Mouse (Mus musculus) hindbrain, embryonic 16.5 days (tissue): ENCODE data around the gene Dock4. TPM values are rescaled to one million over a fixed set of nuclear protein-coding genes. Genes with fewer than 3 reads are reported as not detected.

Source experiments
- ATAC-seq: fragments of 200-750 bp; cut with Nextera tagmentation; 2 replicates; pipeline ENCODE4 v1.8.0; 2017; ENCODE audit warnings: moderate TSS enrichment, moderate library complexity
- H3K27ac ChIP-seq: fragments of 300-500 bp; sonication (generic); 2 replicates; pipeline ENCODE4 v1.5.1; 2014; ENCODE audit warnings: low read depth, mild to moderate bottlenecking, control low read depth, low read length, moderate library complexity
- H3K27me3 ChIP-seq: fragments of 300-500 bp; sonication (generic); replicated peaks from 2 replicates; pipeline ENCODE4 v1.6.1; 2014; ENCODE audit warnings: low read length; ENCODE audit not compliant: control insufficient read depth, insufficient read depth
- H3K36me3 ChIP-seq: fragments of 300-500 bp; sonication (generic); 2 replicates; pipeline ENCODE4 v1.6.1; 2014; ENCODE audit warnings: mild to moderate bottlenecking, low read length, moderate library complexity, mixed read lengths; ENCODE audit not compliant: control insufficient read depth, insufficient read depth
- H3K4me1 ChIP-seq: fragments of 300-500 bp; sonication (generic); 2 replicates; pipeline ENCODE4 v1.6.1; 2014; ENCODE audit warnings: low read depth, low read length; ENCODE audit not compliant: control insufficient read depth, insufficient read depth
- H3K4me2 ChIP-seq: fragments of 300-500 bp; sonication (generic); 2 replicates; pipeline ENCODE4 v1.6.1; 2014; ENCODE audit warnings: mild to moderate bottlenecking, low read length, control low read depth, moderate library complexity
- H3K4me3 ChIP-seq: fragments of 300-500 bp; sonication (generic); 2 replicates; pipeline ENCODE4 v1.5.1; 2014; ENCODE audit warnings: mild to moderate bottlenecking, low read length, control low read depth, moderate library complexity
- H3K9ac ChIP-seq: fragments of 300-500 bp; sonication (generic); 2 replicates; pipeline ENCODE4 v1.6.1; 2014; ENCODE audit warnings: low read depth, mild to moderate bottlenecking, control low read depth, low read length, moderate library complexity
- H3K9me3 ChIP-seq: fragments of 300-500 bp; sonication (generic); 2 replicates; pipeline ENCODE4 v1.6.1; 2014; ENCODE audit warnings: mild to moderate bottlenecking, low read length, moderate library complexity; ENCODE audit not compliant: control insufficient read depth
- WGBS: fragments of 180-500 bp; shearing (Covaris S2); extraction: QIAGEN DNeasy Blood & Tissue Kit; methylation state at CpG from one replicate; pipeline ENCODE4 v1.1.7; 2014; 5-methylcytosine and 5-hydroxymethylcytosine counted together
- polyA plus RNA-seq: library from polyadenylated mRNA; unstranded; fragments of >200 nt; fragmentation: Nextera tagmentation; extraction: Ambion mirVana; gene quantifications from 2 replicates; pipeline ENCODE4 v1.2.1, GENCODE M21; 2015

Dock4 gene
- polyA plus RNA-seq, 1 experiment from 2014 or later: 28.9 TPM

GRCm38 (mm10) chr12:40767258-40767816 lies 321.6 kb downstream of the Dock4 start:
- H3K27ac ChIP-seq: no peak overlapping the region
- no peak overlapping the region for H3K4me3 ChIP-seq
- H3K4me2 ChIP-seq: no peak overlapping the region
- H3K27me3 ChIP-seq: no peaks in the 10 kb centered on the region
- H3K9ac ChIP-seq: no peak overlapping the region
- peak; percentile 78 for ATAC-seq
- peaks cover 3% of the 10 kb centered on the region for H3K36me3 ChIP-seq
- no peaks in the 10 kb centered on the region for H3K9me3 ChIP-seq
- no peaks in the 10 kb centered on the region for H3K4me1 ChIP-seq
- 58% methylated on average over 8 of the region's 8 CpGs for WGBS

DNA sequence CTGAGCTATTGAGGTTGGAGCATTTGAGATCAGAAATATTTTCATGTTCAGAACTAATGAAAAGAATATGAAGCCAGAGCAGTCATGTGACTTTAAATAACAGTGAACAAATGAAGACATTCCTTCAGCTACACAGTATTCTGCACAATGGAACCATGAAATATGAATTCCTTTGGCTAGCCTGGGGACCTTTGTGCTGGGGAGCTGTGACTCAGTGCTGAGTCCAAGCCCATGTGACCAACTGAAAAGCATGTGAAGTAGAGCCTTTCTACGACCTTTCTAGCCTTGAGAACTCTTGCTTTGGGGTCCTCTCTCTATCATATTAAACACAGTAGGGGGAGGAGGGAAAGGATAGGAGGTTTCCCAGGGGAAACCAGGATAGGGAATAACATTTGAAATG lies 327.3 kb downstream of the Dock4 start:
- Histone ChIP-seq H3K36me3 (no peaks in the 10 kb centered on the region), H3K27ac (no peak overlapping the region), H3K4me3 (no peak overlapping the region), H3K27me3 (no peaks in the 10 kb centered on the region), H3K4me2 (no peak overlapping the region), H3K9ac (no peak overlapping the region), H3K9me3 (no peaks in the 10 kb centered on the region), H3K4me1 (no peaks in the 10 kb centered on the region)
- ATAC-seq: no peak
- WGBS: 85% methylated on average over 1 of the region's 1 CpGs

- Histone ChIP-seq H3K4me2 (no peak overlapping the region), H3K4me3 (no peak overlapping the region), H3K4me1 (no peaks in the 10 kb centered on the region), H3K36me3 (0 out of 2 replicates have a peak, but pooled peaks cover 2% of the 10 kb centered on the region), H3K27ac (no peak overlapping the region), H3K9ac (no peak overlapping the region), H3K27me3 (no peaks in the 10 kb centered on the region), H3K9me3 (no peaks in the 10 kb centered on the region)
- 90% methylated on average over 6 of the region's 6 CpGs for WGBS
- ATAC-seq: no peak
Observed at GRCm38 (mm10) chr12:40781554-40781953, 335.8 kb downstream of the Dock4 start.

DNA sequence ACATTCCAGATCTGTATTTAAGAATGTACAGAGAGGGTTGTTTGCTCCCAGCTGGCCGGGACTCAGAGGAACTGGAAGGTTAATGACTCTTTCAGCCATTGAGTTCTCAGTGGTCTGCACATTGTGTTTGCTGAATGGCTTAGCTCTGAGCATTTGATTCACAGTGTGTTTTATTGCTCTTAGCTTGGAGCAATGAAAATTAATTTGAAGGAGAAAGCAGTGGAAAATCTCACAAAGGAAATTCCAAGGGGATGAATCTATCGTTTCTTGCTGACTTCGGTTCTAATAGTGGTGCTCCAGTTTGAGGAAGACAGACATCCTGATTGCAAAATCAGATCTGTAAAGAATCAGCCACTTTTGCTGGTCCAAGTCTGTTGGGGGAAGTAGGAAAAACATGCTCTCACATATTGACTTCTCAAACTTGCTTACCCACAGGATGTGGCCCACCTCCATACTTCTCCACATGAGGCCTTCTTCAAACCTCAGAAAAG lies 342.9 kb downstream of the Dock4 start:
- Histone ChIP-seq H3K27me3 (no peaks in the 10 kb centered on the region), H3K9me3 (no peaks in the 10 kb centered on the region)

DNA sequence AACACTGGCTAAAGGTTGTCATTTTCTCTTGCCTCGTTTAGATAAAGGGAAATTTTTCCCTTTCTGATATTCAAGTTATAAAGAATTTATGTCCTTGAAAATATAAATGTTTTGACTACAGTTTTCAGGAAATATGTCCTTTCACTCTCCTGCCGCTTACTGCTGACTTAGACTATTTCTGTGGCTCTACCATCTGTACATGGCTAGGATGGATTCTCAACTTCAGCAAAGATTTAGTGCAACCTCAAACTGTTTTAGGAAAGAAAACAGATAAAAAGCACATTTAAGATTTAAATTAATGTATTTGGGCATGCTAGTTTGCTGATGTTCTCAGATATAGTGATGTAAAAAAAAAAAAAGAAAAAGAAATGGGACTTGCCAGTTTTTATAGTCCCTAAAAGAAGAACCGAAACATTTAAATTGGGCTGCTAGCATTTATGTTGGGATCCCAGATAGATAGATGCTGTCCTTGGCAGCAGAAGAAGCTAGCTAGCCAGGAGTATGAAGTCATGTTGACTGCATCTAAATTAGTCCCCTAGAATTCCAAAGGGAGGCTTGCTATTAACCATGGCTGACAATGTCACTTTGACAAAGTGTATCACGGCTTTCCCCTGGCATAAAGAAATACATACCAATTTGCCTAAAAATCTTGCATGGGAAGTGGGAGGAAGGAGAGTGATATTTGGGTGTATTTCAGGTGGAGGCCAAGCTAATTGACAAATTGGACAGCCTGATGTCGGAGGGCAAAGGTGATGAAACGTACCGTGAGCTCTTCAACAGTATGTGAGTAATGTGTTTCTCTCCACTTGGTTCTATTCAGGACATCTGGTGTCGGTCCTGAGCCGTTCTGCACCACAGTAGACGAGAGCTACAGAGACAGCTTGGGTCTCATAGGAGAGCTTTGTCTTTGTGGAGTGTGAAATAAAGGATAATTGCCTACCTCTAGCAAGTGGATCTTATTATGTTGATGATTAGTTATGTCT lies 343.9 kb downstream of the Dock4 start:
- Histone ChIP-seq H3K4me1 (peaks cover 7% of the 10 kb centered on the region), H3K4me2 (no peak overlapping the region), H3K27ac (no peak overlapping the region), H3K9me3 (no peaks in the 10 kb centered on the region), H3K4me3 (no peak overlapping the region), H3K27me3 (no peaks in the 10 kb centered on the region), H3K9ac (no peak overlapping the region), H3K36me3 (no peaks in the 10 kb centered on the region)
- 43% methylated on average over 10 of the region's 10 CpGs for WGBS
- ATAC-seq: peak; percentile 71

More for the DNA sequence above, 342.9 kb downstream of the Dock4 start:
- no peak overlapping the region for H3K4me2 ChIP-seq
- peaks cover 7% of the 10 kb centered on the region for H3K4me1 ChIP-seq
- ATAC-seq: no peak
- no peaks in the 10 kb centered on the region for H3K36me3 ChIP-seq
- WGBS: 28% methylated on average over 3 of the region's 3 CpGs
- H3K4me3 ChIP-seq: no peak overlapping the region
- no peak overlapping the region for H3K9ac ChIP-seq
- H3K27ac ChIP-seq: no peak overlapping the region

GRCm38 (mm10) chr12:40791221-40791620 lies 345.5 kb downstream of the Dock4 start:
- no peak overlapping the region for H3K4me2 ChIP-seq
- peaks cover 7% of the 10 kb centered on the region for H3K4me1 ChIP-seq
- no peaks in the 10 kb centered on the region for H3K36me3 ChIP-seq
- no peak overlapping the region for H3K4me3 ChIP-seq
- no peak overlapping the region for H3K27ac ChIP-seq
- H3K9ac ChIP-seq: no peak overlapping the region
- H3K9me3 ChIP-seq: no peaks in the 10 kb centered on the region
- ATAC-seq: no peak
- no peaks in the 10 kb centered on the region for H3K27me3 ChIP-seq
- WGBS: 42% methylated on average over 5 of the region's 5 CpGs

DNA sequence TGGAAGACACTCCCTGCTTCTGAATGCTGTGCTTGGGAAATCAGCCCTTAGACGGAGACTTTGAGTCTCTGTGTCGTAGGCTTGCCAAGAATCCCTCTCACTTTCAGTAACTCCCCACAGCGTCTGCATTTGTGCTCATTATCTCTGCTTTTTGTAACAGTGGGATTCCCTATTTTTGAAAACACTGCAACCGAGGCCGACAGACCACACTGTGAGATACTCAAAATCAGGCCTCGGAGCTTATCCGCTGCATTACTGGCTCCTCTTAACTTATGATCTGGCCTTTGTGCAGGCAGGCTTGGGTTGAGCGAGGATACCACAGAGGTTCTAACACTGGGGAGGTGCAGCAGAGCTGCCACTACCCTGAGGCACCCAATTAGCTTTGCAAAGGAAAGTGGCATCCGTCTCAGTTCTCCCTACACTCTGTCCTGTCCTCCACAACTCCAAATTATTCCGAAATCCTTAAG lies 346.5 kb downstream of the Dock4 start:
- H3K27me3 ChIP-seq: no peaks in the 10 kb centered on the region
- no peak overlapping the region for H3K9ac ChIP-seq
- H3K27ac ChIP-seq: no peak overlapping the region
- no peaks in the 10 kb centered on the region for H3K9me3 ChIP-seq
- H3K36me3 ChIP-seq: no peaks in the 10 kb centered on the region
- H3K4me2 ChIP-seq: no peak overlapping the region
- ATAC-seq: peak; percentile 53
- 28% methylated on average over 10 of the region's 10 CpGs for WGBS
- H3K4me3 ChIP-seq: no peak overlapping the region
- H3K4me1 ChIP-seq: peaks cover 7% of the 10 kb centered on the region

DNA sequence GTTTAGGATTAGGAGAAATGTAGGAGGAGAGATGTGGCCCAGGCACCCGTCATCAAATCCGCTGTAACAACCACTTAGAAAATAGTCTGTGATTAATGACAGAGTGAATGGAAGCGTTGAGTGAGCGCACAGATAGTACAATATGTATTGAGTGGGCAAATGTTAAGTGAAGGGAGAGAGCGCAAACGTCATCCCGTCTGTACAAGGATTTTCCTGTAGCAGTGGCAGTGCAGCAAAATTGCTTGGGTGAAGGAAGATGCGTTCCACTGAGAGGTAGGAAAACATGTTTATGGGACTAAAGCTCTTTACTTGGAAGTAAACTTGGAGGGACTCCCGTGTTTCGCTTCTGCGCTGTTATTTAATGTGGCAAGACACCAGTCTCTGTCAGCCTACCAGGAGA lies 348.3 kb downstream of the Dock4 start:
- ATAC-seq: no peak
- H3K36me3 ChIP-seq: no peaks in the 10 kb centered on the region
- no peaks in the 10 kb centered on the region for H3K27me3 ChIP-seq
- no peak overlapping the region for H3K9ac ChIP-seq
- H3K4me3 ChIP-seq: no peak overlapping the region
- H3K9me3 ChIP-seq: no peaks in the 10 kb centered on the region
- H3K4me2 ChIP-seq: no peak overlapping the region
- WGBS: 73% methylated on average over 11 of the region's 11 CpGs
- peaks cover 8% of the 10 kb centered on the region for H3K4me1 ChIP-seq
- H3K27ac ChIP-seq: no peak overlapping the region

GRCm38 (mm10) chr12:40794756-40795155 lies 349.0 kb downstream of the Dock4 start:
- H3K4me2 ChIP-seq: no peak overlapping the region
- no peaks in the 10 kb centered on the region for H3K9me3 ChIP-seq
- no peak for ATAC-seq
- H3K4me3 ChIP-seq: no peak overlapping the region
- H3K27ac ChIP-seq: no peak overlapping the region
- no peaks in the 10 kb centered on the region for H3K36me3 ChIP-seq
- peaks cover 7% of the 10 kb centered on the region for H3K4me1 ChIP-seq
- WGBS: 60% methylated on average over 3 of the region's 3 CpGs
- no peaks in the 10 kb centered on the region for H3K27me3 ChIP-seq
- H3K9ac ChIP-seq: no peak overlapping the region
